Mouse (Mus musculus): ENCODE measurements at regions not wholly inside any gene's neighbourhood (a gene's known extent, or its start where the extent isn't known, plus 50 kb on each side); places are given as distances from the start of the nearest gene placed in this dataset.

DNA sequence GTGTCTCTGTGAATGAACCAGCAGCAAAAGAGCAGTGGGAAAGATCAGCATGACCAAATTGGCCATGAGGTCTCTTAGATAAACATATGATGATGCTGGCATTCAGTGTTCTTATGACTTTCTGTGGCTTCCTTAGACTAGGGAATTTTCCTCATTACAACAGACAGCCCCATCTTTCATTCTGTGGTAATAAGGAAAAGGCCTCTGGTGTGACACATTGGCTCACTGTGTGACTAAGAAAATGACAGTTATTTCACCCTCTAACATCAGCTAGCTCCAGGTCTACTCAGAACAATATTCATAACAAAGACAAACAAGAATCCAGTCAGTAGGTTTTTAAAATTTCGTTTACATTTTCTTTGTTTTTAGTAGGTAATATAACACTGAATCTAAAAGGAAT is 103.8 kb upstream of the Inhba start:
- no peak overlapping the region for H3K4me3 ChIP-seq (ENCODE audit: low read depth, low read length)
- WGBS (ENCODE audit: insufficient replicate concordance): 26% methylated on average over 1 of the region's 1 CpGs
- H3K27me3 ChIP-seq (ENCODE audit: control insufficient read depth, insufficient read depth, low read depth, low read length): no peaks in the 10 kb centered on the region
- no peak overlapping the region for H3K9ac ChIP-seq (ENCODE audit: low read depth, low read length)
- no peak overlapping the region for H3K27ac ChIP-seq (ENCODE audit: low read length)
- no peaks in the 10 kb centered on the region for H3K4me1 ChIP-seq (ENCODE audit: control insufficient read depth, low read depth, low read length)
- H3K36me3 ChIP-seq (ENCODE audit: control insufficient read depth, insufficient read depth): no peaks in the 10 kb centered on the region
- no peak for ATAC-seq (ENCODE audit: low read depth)
- H3K4me2 ChIP-seq (ENCODE audit: low read depth, low read length): no peak overlapping the region
- H3K9me3 ChIP-seq (replicated peaks; ENCODE audit: control insufficient read depth, low read length): no peaks in the 10 kb centered on the region

DNA sequence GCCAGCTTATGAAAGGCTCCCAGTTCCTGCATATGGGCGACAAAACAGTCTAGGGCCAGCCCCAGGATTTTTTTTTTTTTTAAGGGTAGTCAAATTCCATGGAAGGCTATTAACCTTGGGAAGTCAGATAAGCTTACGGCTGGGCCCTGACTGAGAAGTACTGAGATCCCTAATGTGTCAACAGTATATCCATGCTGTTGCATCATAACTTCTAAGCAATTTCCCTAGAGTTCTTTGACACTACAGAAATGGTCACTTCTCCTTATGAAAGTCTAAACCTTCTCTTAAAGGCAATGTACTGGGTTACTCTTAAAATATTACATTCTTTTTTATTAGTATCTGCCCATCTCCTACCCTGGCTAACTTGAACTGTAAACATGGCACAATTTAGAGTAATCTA is 101.1 kb upstream of the Inhba start:
- no peak overlapping the region for H3K9ac ChIP-seq (ENCODE audit: low read depth, low read length)
- no peaks in the 10 kb centered on the region for H3K27me3 ChIP-seq (ENCODE audit: control insufficient read depth, insufficient read depth, low read depth, low read length)
- 43% methylated on average over 2 of the region's 2 CpGs for WGBS (ENCODE audit: insufficient replicate concordance)
- no peaks in the 10 kb centered on the region for H3K9me3 ChIP-seq (replicated peaks; ENCODE audit: control insufficient read depth, low read length)
- H3K4me2 ChIP-seq (ENCODE audit: low read depth, low read length): no peak overlapping the region
- H3K4me1 ChIP-seq (ENCODE audit: control insufficient read depth, low read depth, low read length): no peaks in the 10 kb centered on the region
- no peak overlapping the region for H3K4me3 ChIP-seq (ENCODE audit: low read depth, low read length)
- H3K36me3 ChIP-seq (ENCODE audit: control insufficient read depth, insufficient read depth): no peaks in the 10 kb centered on the region
- H3K27ac ChIP-seq (ENCODE audit: low read length): no peak overlapping the region
- ATAC-seq (ENCODE audit: low read depth): no peak

DNA sequence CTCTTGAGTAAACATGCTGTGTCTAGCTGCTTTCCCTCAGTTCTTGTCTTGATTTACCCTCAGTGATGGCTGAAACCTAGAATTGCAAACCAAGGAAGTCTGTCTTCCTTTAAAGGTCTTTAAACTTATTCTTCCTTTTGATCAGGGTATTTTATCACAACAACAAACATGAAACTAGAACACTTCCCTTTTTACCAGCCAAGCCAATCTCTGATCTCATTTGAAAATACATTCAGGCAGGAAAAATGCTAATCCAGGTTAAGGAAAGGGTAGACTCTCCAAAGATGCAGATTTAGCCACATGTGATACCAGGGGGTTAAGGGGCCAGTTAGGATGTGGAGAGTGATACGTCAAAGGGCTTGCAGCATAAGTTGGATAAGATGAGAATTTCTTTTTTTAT is 100.4 kb upstream of the Inhba start:
- Histone ChIP-seq H3K4me1 (ENCODE audit: control insufficient read depth, low read depth, low read length) (no peaks in the 10 kb centered on the region), H3K27ac (ENCODE audit: low read length) (no peak overlapping the region), H3K36me3 (ENCODE audit: control insufficient read depth, insufficient read depth) (no peaks in the 10 kb centered on the region), H3K9ac (ENCODE audit: low read depth, low read length) (no peak overlapping the region), H3K9me3 (replicated peaks; ENCODE audit: control insufficient read depth, low read length) (no peaks in the 10 kb centered on the region), H3K4me2 (ENCODE audit: low read depth, low read length) (no peak overlapping the region), H3K27me3 (ENCODE audit: control insufficient read depth, insufficient read depth, low read depth, low read length) (no peaks in the 10 kb centered on the region), H3K4me3 (ENCODE audit: low read depth, low read length) (no peak overlapping the region)
- no peak for ATAC-seq (ENCODE audit: low read depth)
- 58% methylated on average over 1 of the region's 1 CpGs for WGBS (ENCODE audit: insufficient replicate concordance)

DNA sequence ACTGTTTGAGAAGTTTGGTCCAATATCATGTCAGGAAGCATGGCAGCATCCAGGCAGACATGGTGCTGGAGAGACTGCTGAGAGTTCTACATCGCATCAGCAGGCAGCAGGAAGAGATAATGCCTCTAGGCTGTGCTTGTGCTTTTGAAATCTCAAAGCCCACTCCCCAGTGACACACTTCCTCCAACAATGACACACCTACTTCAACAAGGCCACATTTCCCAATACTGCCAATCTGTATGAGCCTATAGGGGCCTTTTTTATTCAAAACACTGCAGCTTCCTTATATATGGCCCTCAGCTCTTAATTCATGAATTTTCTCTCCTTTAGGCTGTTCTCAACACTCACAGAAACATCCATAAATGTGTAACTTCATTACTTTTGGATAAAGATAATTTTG is 97.4 kb upstream of the Inhba start:
- ATAC-seq (ENCODE audit: low read depth): no peak
- Histone ChIP-seq H3K27me3 (ENCODE audit: control insufficient read depth, insufficient read depth, low read depth, low read length) (no peaks in the 10 kb centered on the region), H3K4me2 (ENCODE audit: low read depth, low read length) (no peak overlapping the region), H3K4me3 (ENCODE audit: low read depth, low read length) (no peak overlapping the region), H3K36me3 (ENCODE audit: control insufficient read depth, insufficient read depth) (no peaks in the 10 kb centered on the region), H3K4me1 (ENCODE audit: control insufficient read depth, low read depth, low read length) (no peaks in the 10 kb centered on the region), H3K9me3 (replicated peaks; ENCODE audit: control insufficient read depth, low read length) (no peaks in the 10 kb centered on the region), H3K27ac (ENCODE audit: low read length) (no peak overlapping the region), H3K9ac (ENCODE audit: low read depth, low read length) (no peak overlapping the region)
- 48% methylated on average over 1 of the region's 1 CpGs for WGBS (ENCODE audit: insufficient replicate concordance)

DNA sequence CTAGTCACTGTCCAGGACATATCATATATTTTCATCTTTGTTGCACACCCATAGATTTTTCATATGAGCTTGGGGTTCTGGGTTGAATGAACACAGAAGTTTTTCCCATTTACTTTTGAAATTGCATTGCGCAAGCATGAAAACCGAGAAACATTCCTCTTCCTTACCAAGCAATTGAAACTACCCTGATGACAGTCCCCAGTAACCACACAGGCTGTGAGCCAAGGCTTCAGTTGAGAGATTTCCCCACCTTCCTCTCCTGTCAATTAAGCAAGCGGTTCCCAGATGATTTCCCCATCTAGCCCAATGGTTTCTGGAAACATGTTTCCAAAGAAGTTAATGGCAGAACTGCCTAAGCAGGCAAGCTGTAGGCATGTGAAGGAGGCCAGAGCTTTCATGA is 81.8 kb upstream of the Inhba start:
- Histone ChIP-seq H3K27me3 (ENCODE audit: control insufficient read depth, insufficient read depth, low read depth, low read length) (no peaks in the 10 kb centered on the region), H3K9ac (ENCODE audit: low read depth, low read length) (no peak overlapping the region), H3K9me3 (replicated peaks; ENCODE audit: control insufficient read depth, low read length) (no peaks in the 10 kb centered on the region), H3K4me3 (ENCODE audit: low read depth, low read length) (no peak overlapping the region), H3K4me1 (ENCODE audit: control insufficient read depth, low read depth, low read length) (no peaks in the 10 kb centered on the region), H3K4me2 (ENCODE audit: low read depth, low read length) (no peak overlapping the region), H3K27ac (ENCODE audit: low read length) (no peak overlapping the region), H3K36me3 (ENCODE audit: control insufficient read depth, insufficient read depth) (no peaks in the 10 kb centered on the region)
- no peak for ATAC-seq (ENCODE audit: low read depth)
- WGBS (ENCODE audit: insufficient replicate concordance): 45% methylated on average over 3 of the region's 3 CpGs

DNA sequence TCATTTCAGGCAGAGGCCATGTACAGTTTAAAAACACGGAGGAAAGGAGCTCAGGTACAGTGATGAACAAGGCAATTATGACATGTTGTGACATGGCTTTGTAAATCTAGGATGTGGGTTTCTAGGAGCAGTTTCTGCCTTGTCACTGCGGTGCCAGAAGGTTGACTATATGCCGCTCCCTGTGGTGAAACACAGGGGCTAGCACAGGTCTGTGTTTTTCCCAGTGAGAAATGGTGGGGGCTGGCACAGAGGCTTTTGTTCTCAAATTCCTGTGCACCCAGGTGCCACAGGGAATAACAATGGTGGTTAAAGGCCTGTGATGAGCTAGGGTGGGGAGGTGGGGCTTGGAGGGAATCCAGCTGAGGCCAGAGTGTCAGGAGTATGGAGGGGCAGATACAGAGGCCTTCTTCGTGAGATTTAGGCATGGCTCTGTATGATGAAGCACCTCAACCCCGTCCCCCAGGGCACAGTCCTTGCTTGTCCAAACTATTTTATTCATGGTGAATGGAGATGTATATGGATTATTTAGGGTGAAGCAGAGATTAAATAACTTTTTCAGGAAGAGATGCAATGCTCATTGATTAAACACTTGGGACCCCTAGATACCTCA is 80.0 kb upstream of the Inhba start:
- Histone ChIP-seq H3K36me3 (ENCODE audit: control insufficient read depth, insufficient read depth) (no peaks in the 10 kb centered on the region), H3K27ac (ENCODE audit: low read length) (no peak overlapping the region), H3K9ac (ENCODE audit: low read depth, low read length) (no peak overlapping the region), H3K9me3 (replicated peaks; ENCODE audit: control insufficient read depth, low read length) (no peaks in the 10 kb centered on the region), H3K27me3 (ENCODE audit: control insufficient read depth, insufficient read depth, low read depth, low read length) (no peaks in the 10 kb centered on the region), H3K4me3 (ENCODE audit: low read depth, low read length) (no peak overlapping the region), H3K4me2 (ENCODE audit: low read depth, low read length) (no peak overlapping the region), H3K4me1 (ENCODE audit: control insufficient read depth, low read depth, low read length) (no peaks in the 10 kb centered on the region)
- 36% methylated on average over 5 of the region's 5 CpGs for WGBS (ENCODE audit: insufficient replicate concordance)
- ATAC-seq (ENCODE audit: low read depth): peak; percentile 30; the same call in 1 of the 2 replicates

DNA sequence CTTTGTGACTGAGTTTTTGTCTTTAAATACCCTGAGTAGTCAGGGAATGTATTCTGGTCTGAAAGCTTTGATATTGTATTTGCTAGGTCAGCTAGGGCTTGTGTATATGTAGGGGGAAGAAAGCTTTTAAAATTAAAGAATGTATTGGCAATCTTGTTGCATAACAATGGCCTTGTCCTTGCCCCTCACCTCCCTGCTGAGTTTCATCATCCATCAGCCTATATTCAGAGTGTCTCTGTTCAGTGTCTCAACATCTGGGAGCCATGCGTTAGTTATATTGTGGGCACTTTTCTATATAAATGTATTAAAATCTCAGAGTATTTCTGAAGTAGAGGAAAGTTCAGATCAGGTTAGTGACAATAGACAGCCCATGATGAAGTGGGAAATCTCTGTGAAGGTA is 76.0 kb upstream of the Inhba start:
- WGBS (ENCODE audit: insufficient replicate concordance): 78% methylated on average over 1 of the region's 1 CpGs

DNA sequence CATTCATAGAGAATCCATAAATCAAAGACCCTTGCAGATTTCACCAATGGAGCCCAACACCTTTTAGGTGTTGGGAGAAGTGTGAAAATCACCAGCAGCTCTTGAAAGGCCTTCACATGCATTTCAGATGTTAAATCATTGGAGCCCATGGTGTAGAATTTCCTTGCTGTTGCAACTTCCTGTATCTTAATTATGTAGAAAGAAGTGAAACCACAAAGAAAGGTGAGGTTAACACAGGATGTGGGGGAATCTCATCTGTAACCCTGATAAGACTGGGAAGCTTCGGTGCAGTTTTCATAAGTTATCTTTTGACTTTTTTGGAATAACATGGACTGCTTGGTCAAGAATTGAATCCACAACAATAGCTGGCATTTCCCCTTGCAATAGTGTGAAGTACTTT is 75.5 kb upstream of the Inhba start:
- ATAC-seq (ENCODE audit: low read depth): no peak
- 17% methylated on average over 1 of the region's 1 CpGs for WGBS (ENCODE audit: insufficient replicate concordance)
- Histone ChIP-seq H3K9ac (ENCODE audit: low read depth, low read length) (no peak overlapping the region), H3K27ac (ENCODE audit: low read length) (no peak overlapping the region), H3K36me3 (ENCODE audit: control insufficient read depth, insufficient read depth) (no peaks in the 10 kb centered on the region), H3K9me3 (replicated peaks; ENCODE audit: control insufficient read depth, low read length) (no peaks in the 10 kb centered on the region), H3K4me1 (ENCODE audit: control insufficient read depth, low read depth, low read length) (no peaks in the 10 kb centered on the region), H3K4me2 (ENCODE audit: low read depth, low read length) (no peak overlapping the region), H3K27me3 (ENCODE audit: control insufficient read depth, insufficient read depth, low read depth, low read length) (no peaks in the 10 kb centered on the region), H3K4me3 (ENCODE audit: low read depth, low read length) (no peak overlapping the region)

More for the DNA sequence above, 76.0 kb upstream of the Inhba start:
- Histone ChIP-seq H3K9me3 (replicated peaks; ENCODE audit: control insufficient read depth, low read length) (no peaks in the 10 kb centered on the region), H3K36me3 (ENCODE audit: control insufficient read depth, insufficient read depth) (no peaks in the 10 kb centered on the region), H3K4me2 (ENCODE audit: low read depth, low read length) (no peak overlapping the region), H3K27me3 (ENCODE audit: control insufficient read depth, insufficient read depth, low read depth, low read length) (no peaks in the 10 kb centered on the region), H3K4me1 (ENCODE audit: control insufficient read depth, low read depth, low read length) (no peaks in the 10 kb centered on the region), H3K9ac (ENCODE audit: low read depth, low read length) (no peak overlapping the region), H3K4me3 (ENCODE audit: low read depth, low read length) (no peak overlapping the region), H3K27ac (ENCODE audit: low read length) (no peak overlapping the region)
- ATAC-seq (ENCODE audit: low read depth): no peak

DNA sequence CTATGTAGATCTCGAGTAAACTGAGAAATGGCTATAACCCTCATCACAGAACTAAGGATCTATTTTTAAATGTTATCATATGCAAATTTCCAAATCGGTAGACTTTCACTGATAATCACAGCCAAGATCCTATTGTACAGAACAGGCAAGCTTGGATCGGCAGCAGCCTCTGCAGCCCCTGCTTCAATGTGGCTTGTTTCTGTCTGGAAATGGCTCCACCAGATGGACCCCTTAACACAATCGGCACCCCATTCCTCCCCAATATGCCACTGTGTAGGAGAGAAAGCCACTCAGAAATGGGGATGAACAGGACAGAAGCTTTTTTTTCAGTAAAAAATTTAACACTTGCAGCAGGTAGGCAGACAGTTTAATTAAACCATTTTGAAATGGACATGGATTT is 61.5 kb upstream of the Inhba start:
- no peaks in the 10 kb centered on the region for H3K4me1 ChIP-seq (ENCODE audit: control insufficient read depth, low read depth, low read length)
- H3K36me3 ChIP-seq (ENCODE audit: control insufficient read depth, insufficient read depth): no peaks in the 10 kb centered on the region
- no peak overlapping the region for H3K9ac ChIP-seq (ENCODE audit: low read depth, low read length)
- no peak overlapping the region for H3K4me3 ChIP-seq (ENCODE audit: low read depth, low read length)
- WGBS (ENCODE audit: insufficient replicate concordance): 57% methylated on average over 4 of the region's 4 CpGs
- H3K27ac ChIP-seq (ENCODE audit: low read length): no peak overlapping the region
- no peaks in the 10 kb centered on the region for H3K27me3 ChIP-seq (ENCODE audit: control insufficient read depth, insufficient read depth, low read depth, low read length)
- no peak for ATAC-seq (ENCODE audit: low read depth)
- H3K9me3 ChIP-seq (replicated peaks; ENCODE audit: control insufficient read depth, low read length): no peaks in the 10 kb centered on the region
- no peak overlapping the region for H3K4me2 ChIP-seq (ENCODE audit: low read depth, low read length)

Data from liver, embryonic 16.5 days (tissue).